Mouse (Mus musculus): ENCODE results near the gene Wdr13. TPM values are rescaled to one million over a fixed set of nuclear protein-coding genes. Genes with fewer than 3 reads are reported as not detected.

Wdr13 gene
- polyA plus RNA-seq, 1 experiment = 29.9 TPM

DNA sequence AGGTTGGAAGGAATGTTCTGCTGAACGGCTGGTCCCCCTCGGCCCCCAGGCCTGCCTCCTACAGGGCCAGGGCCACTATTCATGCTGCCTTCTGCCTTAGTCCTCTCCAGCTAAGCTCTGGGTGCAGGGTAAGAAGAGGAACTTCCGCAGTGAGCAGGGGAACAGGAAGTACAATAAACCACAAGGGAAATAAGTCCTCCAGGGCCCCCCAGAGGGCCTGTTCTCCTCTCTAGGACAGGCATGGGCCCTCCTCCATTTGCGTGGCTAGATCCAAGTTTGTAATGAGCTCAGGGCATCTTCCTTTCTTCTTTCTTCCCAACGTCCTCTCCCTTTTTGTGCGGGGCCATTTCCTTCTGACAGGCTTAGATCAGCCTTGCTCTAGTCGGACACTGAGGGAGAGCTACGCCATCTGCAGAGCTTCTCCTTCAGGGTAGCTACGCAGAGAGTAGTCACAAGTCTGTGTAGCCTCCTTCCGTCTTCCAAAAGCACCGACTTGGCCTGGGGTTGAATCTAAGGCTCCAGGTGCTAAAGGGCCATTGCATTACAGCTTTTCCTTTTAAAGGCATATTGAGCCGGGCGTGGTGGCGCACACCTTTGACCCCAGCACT lies 42.2 kb downstream of the Wdr13 start, which contains the start of gene Was:
Was (minus strand) TSS at position 153 of the 608 bp plus-strand sequence.
- no peak for TF ChIP-seq CTCF (IDR thresholded peaks at IDR 0.05; ENCODE audit: borderline replicate concordance, insufficient read depth, low read length)
- no peak for TF ChIP-seq POLR2A (IDR thresholded peaks at IDR 0.05; ENCODE audit: low read depth, low read length)
- Histone ChIP-seq H3K27ac (ENCODE audit: insufficient read depth, low read length) (no peak within 1 kb of the TSS), H3K4me1 (ENCODE audit: control insufficient read depth, insufficient read depth, low read length) (no peaks in the 10 kb centered on the region), H3K4me3 (ENCODE audit: insufficient read depth, low read length) (no peak within 1 kb of the TSS)

- Histone ChIP-seq H3K4me3 (ENCODE audit: insufficient read depth, low read length) (no peak overlapping the region), H3K27ac (ENCODE audit: insufficient read depth, low read length) (no peak overlapping the region), H3K4me1 (ENCODE audit: control insufficient read depth, insufficient read depth, low read length) (no peaks in the 10 kb centered on the region)
- TF ChIP-seq POLR2A (IDR thresholded peaks at IDR 0.05; ENCODE audit: low read depth, low read length) (no peak), CTCF (IDR thresholded peaks at IDR 0.05; ENCODE audit: borderline replicate concordance, insufficient read depth, low read length) (no peak)
Observed at GRCm38 (mm10) chrX:8089746-8090145, 42.9 kb downstream of the Wdr13 start.

GRCm38 (mm10) chrX:8085611-8086010 lies 47.1 kb downstream of the Wdr13 start:
- H3K4me3 ChIP-seq (ENCODE audit: insufficient read depth, low read length) = no peak overlapping the region
- no peaks in the 10 kb centered on the region for H3K4me1 ChIP-seq (ENCODE audit: control insufficient read depth, insufficient read depth, low read length)
- no peak overlapping the region for H3K27ac ChIP-seq (ENCODE audit: insufficient read depth, low read length)
- TF ChIP-seq CTCF (IDR thresholded peaks at IDR 0.05; ENCODE audit: borderline replicate concordance, insufficient read depth, low read length) (no peak), POLR2A (IDR thresholded peaks at IDR 0.05; ENCODE audit: low read depth, low read length) (no peak)

DNA sequence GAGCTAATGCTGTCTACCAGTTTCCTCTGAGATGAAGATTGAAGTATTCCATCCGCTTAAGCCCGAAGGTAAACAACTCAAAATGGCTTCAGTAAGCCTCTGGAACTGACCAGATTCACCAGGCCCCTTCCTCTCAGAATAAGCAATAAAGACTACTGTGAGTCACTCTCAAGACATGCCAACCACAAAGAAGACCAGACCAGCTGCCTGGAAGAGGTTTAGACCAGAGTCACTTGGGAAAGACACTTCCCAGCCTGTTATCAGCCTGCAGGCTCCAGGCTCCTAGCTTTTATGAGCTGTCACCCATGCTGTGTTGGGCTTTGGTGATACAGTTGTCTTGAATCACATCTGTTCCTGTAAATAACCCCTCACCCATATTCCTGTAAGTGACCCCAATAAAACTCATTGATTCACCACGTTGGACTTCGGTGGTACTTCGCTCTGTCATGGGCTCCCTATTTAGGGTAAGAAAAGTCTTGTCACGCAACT lies 47.9 kb downstream of the Wdr13 start:
- Histone ChIP-seq H3K4me3 (ENCODE audit: insufficient read depth, low read length) (no peak overlapping the region), H3K27ac (ENCODE audit: insufficient read depth, low read length) (no peak overlapping the region; the same call in 1 of the 2 replicates), H3K4me1 (ENCODE audit: control insufficient read depth, insufficient read depth, low read length) (no peaks in the 10 kb centered on the region)
- TF ChIP-seq CTCF (IDR thresholded peaks at IDR 0.05; ENCODE audit: borderline replicate concordance, insufficient read depth, low read length) (no peak), POLR2A (IDR thresholded peaks at IDR 0.05; ENCODE audit: low read depth, low read length) (no peak)

DNA sequence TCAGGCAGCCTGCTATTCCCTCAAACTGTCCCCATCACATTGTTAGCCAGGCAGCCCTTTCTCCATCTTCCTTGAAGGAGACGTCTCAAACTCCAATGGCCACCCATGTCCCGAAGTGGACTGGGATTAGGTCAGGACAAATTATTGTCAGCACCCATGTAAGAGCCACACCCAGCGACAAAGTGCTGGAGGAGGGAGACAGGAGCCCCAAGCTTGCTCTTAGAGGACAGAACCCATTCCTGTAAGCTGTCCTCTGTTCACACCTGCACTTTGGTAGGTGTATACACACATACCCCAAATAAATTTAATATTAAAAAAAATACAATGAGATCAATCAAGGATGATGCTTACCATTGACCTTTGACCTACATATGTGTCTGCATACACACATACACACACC lies 57.6 kb downstream of the Wdr13 start:
- peak overlapping the region; percentile 32 for H3K4me3 ChIP-seq (ENCODE audit: insufficient read depth, low read length)
- peak overlapping the region; percentile 39 for H3K27ac ChIP-seq (ENCODE audit: insufficient read depth, low read length)
- TF ChIP-seq CTCF (IDR thresholded peaks at IDR 0.05; ENCODE audit: borderline replicate concordance, insufficient read depth, low read length) (no peak), POLR2A (IDR thresholded peaks at IDR 0.05; ENCODE audit: low read depth, low read length) (no peak)
- peaks cover 7% of the 10 kb centered on the region; the same call in 1 of the 2 replicates for H3K4me1 ChIP-seq (ENCODE audit: control insufficient read depth, insufficient read depth, low read length)

GRCm38 (mm10) chrX:8074430-8075014 lies 58.2 kb downstream of the Wdr13 start, which contains the start of gene Suv39h1:
Suv39h1 (minus strand) TSS chrX:8074760.
- H3K4me3 ChIP-seq (ENCODE audit: insufficient read depth, low read length) = peak within 1 kb of the TSS; percentile 86
- peak within 1 kb of the TSS; percentile 85 for H3K27ac ChIP-seq (ENCODE audit: insufficient read depth, low read length)
- peaks cover 7% of the 10 kb centered on the region; the same call in 1 of the 2 replicates for H3K4me1 ChIP-seq (ENCODE audit: control insufficient read depth, insufficient read depth, low read length)
- TF ChIP-seq POLR2A (IDR thresholded peaks at IDR 0.05; ENCODE audit: low read depth, low read length) (peak; percentile 72), CTCF (IDR thresholded peaks at IDR 0.05; ENCODE audit: borderline replicate concordance, insufficient read depth, low read length) (no peak)

DNA sequence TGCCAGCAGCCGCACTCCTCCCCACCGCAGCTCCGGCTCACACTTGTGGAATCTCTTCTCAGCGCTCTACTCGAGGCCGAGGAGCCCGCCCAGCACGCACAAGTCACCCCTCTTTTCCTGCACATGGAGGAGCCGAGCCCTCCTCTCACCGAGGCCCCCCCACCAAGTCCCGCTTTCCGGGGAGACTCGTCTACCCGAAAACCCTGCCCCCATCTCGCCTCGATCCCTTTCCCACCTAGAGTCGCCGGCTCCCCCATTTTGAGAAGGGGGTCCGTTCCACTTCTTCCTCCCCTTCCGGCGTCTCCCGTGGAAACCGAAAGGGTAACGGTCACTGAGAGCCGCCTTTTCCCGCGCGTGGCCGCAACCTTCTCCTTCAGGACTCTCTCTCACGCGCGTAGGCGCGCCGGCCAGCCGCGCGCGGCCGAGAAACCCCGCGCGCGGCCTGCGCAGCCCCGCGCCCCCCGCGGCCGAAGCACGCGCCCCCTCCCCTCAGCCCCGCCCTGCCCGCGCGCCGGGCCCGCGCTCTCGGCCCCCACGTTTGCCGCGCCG lies 58.7 kb downstream of the Wdr13 start:
- no peak for TF ChIP-seq POLR2A (IDR thresholded peaks at IDR 0.05; ENCODE audit: low read depth, low read length)
- TF ChIP-seq CTCF (IDR thresholded peaks at IDR 0.05; ENCODE audit: borderline replicate concordance, insufficient read depth, low read length) = no peak
- peak overlapping the region; percentile 85 for H3K27ac ChIP-seq (ENCODE audit: insufficient read depth, low read length)
- peaks cover 7% of the 10 kb centered on the region; the same call in 1 of the 2 replicates for H3K4me1 ChIP-seq (ENCODE audit: control insufficient read depth, insufficient read depth, low read length)
- H3K4me3 ChIP-seq (ENCODE audit: insufficient read depth, low read length) = peak overlapping the region; percentile 86

Other genes starting within 250 kb of the Wdr13 start
- 113 and 123 TPM in 2 replicates for gene Slc35a2, start 248.9 kb downstream of the Wdr13 start, polyA plus RNA-seq (2011; ENCODE audit: insufficient read length, low read depth, missing spikeins)
- 90.2 and 103 TPM in 2 replicates for gene Pqbp1, start 233.6 kb downstream of the Wdr13 start, polyA plus RNA-seq (2011; ENCODE audit: insufficient read length, low read depth, missing spikeins)
- 29.5 and 39.9 TPM in 2 replicates for gene Timm17b, start 233.5 kb downstream of the Wdr13 start, polyA plus RNA-seq (2011; ENCODE audit: insufficient read length, low read depth, missing spikeins)
- gene Gm10491, start 225.1 kb downstream of the Wdr13 start, polyA plus RNA-seq (2011; ENCODE audit: insufficient read length, low read depth, missing spikeins) = not detected in 2 replicates
- not detected in 2 replicates for gene Gm10490, start 223.3 kb downstream of the Wdr13 start, polyA plus RNA-seq (2011; ENCODE audit: insufficient read length, low read depth, missing spikeins)
- not detected in 2 replicates for gene Pcsk1n, start 213.1 kb downstream of the Wdr13 start, polyA plus RNA-seq (2011; ENCODE audit: insufficient read length, low read depth, missing spikeins)
- gene Eras, start 204.3 kb downstream of the Wdr13 start, polyA plus RNA-seq (2011; ENCODE audit: insufficient read length, low read depth, missing spikeins) = not detected in 2 replicates
- 21.2 and 27.6 TPM in 2 replicates for gene Hdac6, start 185.0 kb downstream of the Wdr13 start, polyA plus RNA-seq (2011; ENCODE audit: insufficient read length, low read depth, missing spikeins)
- gene Gata1, start 154.8 kb downstream of the Wdr13 start, polyA plus RNA-seq (2011; ENCODE audit: insufficient read length, low read depth, missing spikeins) = not detected in 2 replicates
- not detected in 2 replicates for gene Glod5, start 114.4 kb downstream of the Wdr13 start, polyA plus RNA-seq (2011; ENCODE audit: insufficient read length, low read depth, missing spikeins)
- gene Suv39h1, start 58.1 kb downstream of the Wdr13 start, polyA plus RNA-seq (2011; ENCODE audit: insufficient read length, low read depth, missing spikeins) = 24.8 and 31.0 TPM in 2 replicates
- gene Was, start 42.4 kb downstream of the Wdr13 start, polyA plus RNA-seq (2011; ENCODE audit: insufficient read length, low read depth, missing spikeins) = 0.25 TPM in 1 of 2 replicates, not detected in the other
- gene Rbm3, start 13.0 kb upstream of the Wdr13 start, polyA plus RNA-seq (2011; ENCODE audit: insufficient read length, low read depth, missing spikeins) = 486 and 515 TPM in 2 replicates
- 5.3 and 6.7 TPM in 2 replicates for gene Tbc1d25, start 43.3 kb upstream of the Wdr13 start, polyA plus RNA-seq (2011; ENCODE audit: insufficient read length, low read depth, missing spikeins)
- gene Ebp, start 60.6 kb upstream of the Wdr13 start, polyA plus RNA-seq (2011; ENCODE audit: insufficient read length, low read depth, missing spikeins) = 35.7 and 36.0 TPM in 2 replicates
- 5.3 and 8.6 TPM in 2 replicates for gene Porcn, start 73.6 kb upstream of the Wdr13 start, polyA plus RNA-seq (2011; ENCODE audit: insufficient read length, low read depth, missing spikeins)
- gene Ftsj1, start 119.5 kb upstream of the Wdr13 start, polyA plus RNA-seq (2011; ENCODE audit: insufficient read length, low read depth, missing spikeins) = 19.8 and 23.9 TPM in 2 replicates
- not detected in 2 replicates for gene Slc38a5, start 138.2 kb upstream of the Wdr13 start, polyA plus RNA-seq (2011; ENCODE audit: insufficient read length, low read depth, missing spikeins)
- gene Ssxb10, start 194.5 kb upstream of the Wdr13 start, polyA plus RNA-seq (2011; ENCODE audit: insufficient read length, low read depth, missing spikeins) = not detected in 2 replicates
- not detected in 2 replicates for gene Ssxb9, start 234.1 kb upstream of the Wdr13 start, polyA plus RNA-seq (2011; ENCODE audit: insufficient read length, low read depth, missing spikeins)

Data from embryonic fibroblast, embryonic 13.5 days (primary cell).